Mouse (Mus musculus) hindbrain, embryonic 11.5 days (tissue): ENCODE results near the gene Asic2. TPM values are rescaled to one million over a fixed set of nuclear protein-coding genes. Genes with fewer than 3 reads are reported as not detected.

Source experiments
- ATAC-seq: fragments of 200-750 bp; cut with Nextera tagmentation; 2 replicates; pipeline ENCODE4 v1.8.0; 2017; ENCODE audit warnings: mild to moderate bottlenecking, moderate TSS enrichment, moderate library complexity; ENCODE audit not compliant: low FRiP score
- DNase-seq: peaks from one replicate; pipeline ENCODE4 v3.0.0-alpha.2; 2015; ENCODE audit warnings: low spot score
- H3K27ac ChIP-seq: fragments of 300-500 bp; sonication (generic); 2 replicates; pipeline ENCODE4 v1.5.1; 2014; ENCODE audit warnings: mild to moderate bottlenecking, low read depth, low read length
- H3K27me3 ChIP-seq: fragments of 300-500 bp; sonication (generic); 2 replicates; pipeline ENCODE4 v1.6.1; 2014; ENCODE audit warnings: mild to moderate bottlenecking, low read length, moderate library complexity, mixed read lengths; ENCODE audit not compliant: control insufficient read depth, insufficient read depth
- H3K36me3 ChIP-seq: fragments of 300-500 bp; sonication (generic); 2 replicates; pipeline ENCODE4 v1.6.1; 2014; ENCODE audit warnings: mild to moderate bottlenecking, low read length, moderate library complexity, mixed read lengths; ENCODE audit not compliant: control insufficient read depth, insufficient read depth
- H3K4me1 ChIP-seq: fragments of 300-500 bp; sonication (generic); replicated peaks from 2 replicates; pipeline ENCODE4 v1.6.1; 2014; ENCODE audit warnings: low read length, mixed read lengths; ENCODE audit not compliant: control insufficient read depth, insufficient read depth
- H3K4me2 ChIP-seq: fragments of 300-500 bp; sonication (generic); replicated peaks from 2 replicates; pipeline ENCODE4 v1.6.1; 2014; ENCODE audit warnings: mild to moderate bottlenecking, low read depth, low read length
- H3K4me3 ChIP-seq: fragments of 300-500 bp; sonication (generic); 2 replicates; pipeline ENCODE4 v1.5.1; 2014; ENCODE audit warnings: low read depth, low read length
- H3K9ac ChIP-seq: fragments of 300-500 bp; sonication (generic); 2 replicates; pipeline ENCODE4 v1.6.1; 2014; ENCODE audit warnings: low read depth, low read length
- H3K9me3 ChIP-seq: fragments of 300-500 bp; sonication (generic); 2 replicates; pipeline ENCODE4 v1.6.1; 2016; ENCODE audit warnings: low read length; ENCODE audit not compliant: control insufficient read depth
- WGBS: fragments of 180-500 bp; shearing (Covaris S2); extraction: QIAGEN DNeasy Blood & Tissue Kit; methylation state at CpG from one replicate; pipeline ENCODE4 v1.1.7; 2014; 5-methylcytosine and 5-hydroxymethylcytosine counted together
- polyA plus RNA-seq: library from polyadenylated mRNA; unstranded; fragments of >200 nt; fragmentation: Nextera tagmentation; extraction: Ambion mirVana; gene quantifications from 2 replicates; pipeline ENCODE4 v1.2.1, GENCODE M21; 2014

Gene Asic2
- polyA plus RNA-seq, 1 experiment from 2014 or later, result 1.7 TPM

- Histone ChIP-seq H3K9me3 (no peaks in the 10 kb centered on the region), H3K9ac (no peak overlapping the region), H3K4me2 (no peak overlapping the region), H3K4me1 (no peaks in the 10 kb centered on the region), H3K36me3 (no peaks in the 10 kb centered on the region), H3K4me3 (no peak overlapping the region), H3K27ac (no peak overlapping the region), H3K27me3 (no peaks in the 10 kb centered on the region)
- 81% methylated on average over 5 of the region's 5 CpGs for WGBS
- ATAC-seq (no peak), DNase-seq (no peak)
These were observed 203.0 kb downstream of the Asic2 start for GRCm38 (mm10) chr11:81765288-81765687.

GRCm38 (mm10) chr11:81764778-81765177 is 203.5 kb downstream of the Asic2 start:
- H3K4me2 ChIP-seq, result no peak overlapping the region
- H3K4me3 ChIP-seq, result no peak overlapping the region
- 33% methylated on average over 3 of the region's 3 CpGs for WGBS
- H3K27ac ChIP-seq, result no peak overlapping the region
- no peaks in the 10 kb centered on the region for H3K36me3 ChIP-seq
- H3K4me1 ChIP-seq, result no peaks in the 10 kb centered on the region
- ATAC-seq (no peak), DNase-seq (no peak)
- no peaks in the 10 kb centered on the region for H3K27me3 ChIP-seq
- H3K9me3 ChIP-seq, result no peaks in the 10 kb centered on the region
- H3K9ac ChIP-seq, result no peak overlapping the region

GRCm38 (mm10) chr11:81757221-81757620 is 211.0 kb downstream of the Asic2 start:
- 90% methylated on average over 4 of the region's 4 CpGs for WGBS
- Histone ChIP-seq H3K9ac (no peak overlapping the region), H3K27ac (no peak overlapping the region), H3K4me1 (no peaks in the 10 kb centered on the region), H3K9me3 (no peaks in the 10 kb centered on the region), H3K27me3 (no peaks in the 10 kb centered on the region), H3K36me3 (no peaks in the 10 kb centered on the region), H3K4me3 (no peak overlapping the region), H3K4me2 (no peak overlapping the region)
- DNase-seq, result no peak
- no peak for ATAC-seq

- Histone ChIP-seq H3K4me1 (no peaks in the 10 kb centered on the region), H3K27ac (no peak overlapping the region), H3K4me3 (no peak overlapping the region), H3K9ac (no peak overlapping the region), H3K9me3 (no peaks in the 10 kb centered on the region), H3K4me2 (no peak overlapping the region), H3K27me3 (no peaks in the 10 kb centered on the region), H3K36me3 (no peaks in the 10 kb centered on the region)
- WGBS, result 91% methylated on average over 5 of the region's 5 CpGs
- ATAC-seq (no peak), DNase-seq (no peak)
These were observed 217.4 kb downstream of the Asic2 start for GRCm38 (mm10) chr11:81750876-81751275.

- no peak overlapping the region for H3K4me2 ChIP-seq
- no peak for ATAC-seq
- H3K27me3 ChIP-seq, result no peaks in the 10 kb centered on the region
- H3K4me3 ChIP-seq, result no peak overlapping the region
- WGBS, result 88% methylated on average over 1 of the region's 1 CpGs
- H3K9ac ChIP-seq, result no peak overlapping the region
- H3K9me3 ChIP-seq, result no peaks in the 10 kb centered on the region
- H3K36me3 ChIP-seq, result no peaks in the 10 kb centered on the region
- H3K4me1 ChIP-seq, result no peaks in the 10 kb centered on the region
- DNase-seq, result no peak
- H3K27ac ChIP-seq, result no peak overlapping the region
These were observed 218.2 kb downstream of the Asic2 start for GRCm38 (mm10) chr11:81750016-81750415.

- no peaks in the 10 kb centered on the region for H3K4me1 ChIP-seq
- DNase-seq, result no peak
- no peaks in the 10 kb centered on the region for H3K36me3 ChIP-seq
- no peak for ATAC-seq
- no peak overlapping the region for H3K9ac ChIP-seq
- 80% methylated on average over 3 of the region's 3 CpGs for WGBS
- H3K27me3 ChIP-seq, result no peaks in the 10 kb centered on the region
- H3K9me3 ChIP-seq, result no peaks in the 10 kb centered on the region
- no peak overlapping the region for H3K4me3 ChIP-seq
- H3K27ac ChIP-seq, result no peak overlapping the region
- no peak overlapping the region for H3K4me2 ChIP-seq
These were observed 229.3 kb downstream of the Asic2 start for GRCm38 (mm10) chr11:81738995-81739394.

GRCm38 (mm10) chr11:81737777-81738176 is 230.5 kb downstream of the Asic2 start:
- Histone ChIP-seq H3K4me2 (no peak overlapping the region), H3K9me3 (no peaks in the 10 kb centered on the region), H3K27ac (no peak overlapping the region), H3K9ac (no peak overlapping the region), H3K36me3 (no peaks in the 10 kb centered on the region), H3K4me3 (no peak overlapping the region), H3K4me1 (no peaks in the 10 kb centered on the region), H3K27me3 (no peaks in the 10 kb centered on the region)
- WGBS, result 73% methylated on average over 3 of the region's 3 CpGs
- ATAC-seq, result no peak
- no peak for DNase-seq

- no peak for DNase-seq
- ATAC-seq, result no peak
- 79% methylated on average over 2 of the region's 2 CpGs for WGBS
These were observed 246.2 kb downstream of the Asic2 start for GRCm38 (mm10) chr11:81722071-81722470.

GRCm38 (mm10) chr11:81714801-81715200 is 253.5 kb downstream of the Asic2 start:
- Histone ChIP-seq H3K9ac (no peak overlapping the region), H3K27me3 (no peaks in the 10 kb centered on the region), H3K36me3 (no peaks in the 10 kb centered on the region), H3K4me2 (no peak overlapping the region), H3K27ac (no peak overlapping the region), H3K4me3 (no peak overlapping the region), H3K4me1 (no peaks in the 10 kb centered on the region), H3K9me3 (no peaks in the 10 kb centered on the region)
- ATAC-seq (no peak), DNase-seq (no peak)
- WGBS, result 58% methylated on average over 4 of the region's 4 CpGs

More at GRCm38 (mm10) chr11:81722071-81722470, 246.2 kb downstream of the Asic2 start:
- no peaks in the 10 kb centered on the region for H3K4me1 ChIP-seq
- H3K9me3 ChIP-seq, result no peaks in the 10 kb centered on the region
- no peaks in the 10 kb centered on the region for H3K27me3 ChIP-seq
- no peak overlapping the region for H3K4me3 ChIP-seq
- H3K36me3 ChIP-seq, result no peaks in the 10 kb centered on the region
- no peak overlapping the region for H3K9ac ChIP-seq
- no peak overlapping the region for H3K27ac ChIP-seq
- H3K4me2 ChIP-seq, result no peak overlapping the region
